Mouse (Mus musculus): Measurements from ENCODE around the gene Net1. TPM values are rescaled to one million over a fixed set of nuclear protein-coding genes. Genes with fewer than 3 reads are reported as not detected.
"Not testable (repeated sequence)": the region's sequence is repeated elsewhere in the genome, so short reads cannot be mapped to it uniquely, and the experiment has no call there.

Net1 gene
- total RNA-seq (2015) (34.2 and 37.4 TPM in 2 replicates), total RNA-seq (2017) (83.5 and 102 TPM in 2 replicates)

DNA sequence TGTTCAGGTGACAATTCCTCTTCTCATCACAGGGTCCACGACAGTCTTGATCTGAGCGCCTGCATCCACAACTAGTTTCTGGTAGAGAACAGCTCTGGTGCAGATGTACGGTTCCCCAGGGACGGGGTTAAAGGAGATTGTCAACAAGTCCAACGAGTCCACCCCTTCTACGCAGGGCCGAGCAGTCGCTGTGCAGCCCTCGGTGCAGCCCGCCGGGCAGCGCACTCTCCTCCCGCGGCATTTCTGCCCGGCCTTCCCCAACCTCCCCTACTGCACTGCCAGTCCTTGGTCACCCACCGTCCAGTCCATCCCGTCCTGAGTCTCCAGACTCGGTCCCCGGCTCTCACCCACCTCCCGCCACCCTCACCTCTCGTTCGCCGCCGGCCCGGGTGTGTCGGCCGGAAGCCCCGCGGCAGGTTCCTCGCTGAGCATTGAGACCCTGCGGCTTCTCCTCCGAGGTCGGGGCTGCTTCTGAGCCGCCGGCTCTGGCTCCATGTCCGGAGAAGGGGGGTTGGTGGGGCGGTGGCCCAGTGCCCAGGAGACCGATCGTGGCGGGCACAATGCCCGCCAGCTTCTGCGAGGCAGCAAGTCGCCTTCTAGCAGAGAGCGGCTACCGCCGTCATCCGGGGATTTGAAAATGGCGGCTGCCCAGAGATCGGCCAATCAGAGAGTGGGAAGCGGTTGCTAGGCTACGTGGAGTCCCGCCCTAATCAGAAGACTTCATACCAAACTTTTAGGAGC is at the start of gene Net1, which contains the start of gene Tubal3:
Net1 (minus strand) TSS at position 650 of the 741 bp plus-strand sequence.
Tubal3 (plus strand) TSS at position 704 of the 741 bp plus-strand sequence.
- ATAC-seq (replicated peaks; ENCODE audit: poor library complexity), result peak; percentile 97

DNA sequence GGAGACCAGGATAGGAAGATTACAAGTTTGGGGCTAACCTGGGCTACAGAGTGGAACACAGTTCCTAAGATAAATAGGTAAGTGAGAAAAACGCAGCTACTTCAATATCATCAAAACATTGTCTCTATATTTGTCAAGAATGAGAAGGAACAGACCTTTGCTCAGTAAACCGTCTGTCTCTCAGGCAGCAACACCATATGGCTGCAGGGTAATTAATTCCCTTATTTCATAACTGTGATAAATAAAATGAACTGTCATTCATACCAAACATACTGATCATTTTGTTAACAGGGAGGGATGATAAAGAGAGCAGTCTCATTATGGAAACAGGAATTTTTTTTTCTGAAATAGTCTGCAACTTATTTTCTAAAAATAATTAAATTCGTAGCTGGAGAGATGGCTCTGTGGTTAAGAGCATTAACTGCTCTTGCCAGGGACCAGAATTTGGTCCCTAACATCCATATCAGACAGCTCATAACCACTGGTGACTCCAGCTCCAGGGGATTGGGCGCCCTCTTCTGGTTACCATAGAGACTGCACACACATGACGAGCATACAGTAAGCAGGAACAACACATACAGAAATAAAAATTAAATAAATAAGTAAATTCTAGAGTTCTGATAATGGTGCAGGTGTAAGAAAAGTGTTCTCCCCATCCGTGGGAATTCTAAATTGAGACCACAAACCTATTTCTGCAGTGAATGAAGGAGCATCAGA is 33.3 kb upstream of the Net1 start:
- peak; percentile 69; the same call in 1 of the 2 replicates for ATAC-seq (replicated peaks; ENCODE audit: poor library complexity)

DNA sequence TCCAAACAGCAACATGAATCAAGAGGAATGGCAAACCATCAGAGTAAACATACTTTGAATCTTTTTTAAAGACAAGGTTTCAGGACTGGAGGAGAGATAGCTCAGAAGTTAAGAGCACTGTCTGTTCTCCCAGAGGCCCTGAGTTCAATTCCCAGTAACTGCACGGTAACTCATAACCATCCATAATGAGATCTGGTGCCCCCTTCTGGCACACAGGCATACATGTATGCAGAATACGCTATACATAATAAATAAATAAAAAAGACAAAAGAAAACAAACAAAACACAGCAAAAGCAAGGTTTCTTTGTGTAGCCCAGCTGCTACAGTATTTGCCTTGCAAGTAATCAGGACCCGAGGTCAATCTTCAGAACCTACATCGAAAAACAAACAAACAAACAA is 31.5 kb upstream of the Net1 start:
- ATAC-seq (replicated peaks; ENCODE audit: poor library complexity), result no peak

DNA sequence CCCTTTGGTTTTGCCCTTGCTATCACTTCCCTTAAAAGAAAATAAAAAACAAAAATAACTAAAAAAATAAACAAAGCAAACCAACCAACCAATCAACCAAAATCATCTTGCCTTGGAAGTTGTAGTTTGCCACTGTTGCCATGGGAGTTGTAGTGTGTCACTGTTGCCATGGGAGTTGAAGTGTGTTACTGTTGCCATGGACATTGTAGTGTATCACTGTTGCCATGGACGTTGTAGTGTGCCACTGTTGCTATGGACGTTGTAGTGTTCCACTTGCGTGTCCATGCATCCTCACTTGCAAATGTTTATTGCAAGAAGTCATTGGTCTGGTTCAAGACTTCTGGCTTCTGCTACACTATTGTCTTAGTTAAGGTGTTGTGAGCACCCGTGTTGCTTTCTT is 29.2 kb upstream of the Net1 start:
- ATAC-seq (replicated peaks; ENCODE audit: poor library complexity), result no peak

DNA sequence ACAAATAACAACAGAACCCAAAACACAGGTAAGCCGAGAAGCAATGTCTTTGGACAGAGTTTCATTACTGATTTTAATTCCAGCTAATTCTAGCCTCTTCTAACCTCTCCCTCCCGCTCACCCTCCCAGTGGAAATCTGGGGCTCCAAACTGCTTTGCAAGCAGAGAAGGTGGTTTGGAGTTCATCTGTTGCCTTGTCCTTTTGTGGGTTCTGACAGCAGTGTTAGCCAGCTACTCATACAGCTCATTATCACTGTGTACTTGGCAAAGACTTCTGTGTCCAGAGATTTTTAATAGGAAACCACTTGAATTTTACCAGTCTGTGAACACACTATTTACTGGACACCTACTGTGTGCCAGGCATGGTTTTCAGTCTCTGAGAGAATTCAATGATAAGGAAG is 27.2 kb upstream of the Net1 start, which contains the start of gene Ucn3:
Ucn3 (minus strand) TSS at position 101 of the 400 bp plus-strand sequence.
- ATAC-seq (replicated peaks; ENCODE audit: poor library complexity), result no peak

DNA sequence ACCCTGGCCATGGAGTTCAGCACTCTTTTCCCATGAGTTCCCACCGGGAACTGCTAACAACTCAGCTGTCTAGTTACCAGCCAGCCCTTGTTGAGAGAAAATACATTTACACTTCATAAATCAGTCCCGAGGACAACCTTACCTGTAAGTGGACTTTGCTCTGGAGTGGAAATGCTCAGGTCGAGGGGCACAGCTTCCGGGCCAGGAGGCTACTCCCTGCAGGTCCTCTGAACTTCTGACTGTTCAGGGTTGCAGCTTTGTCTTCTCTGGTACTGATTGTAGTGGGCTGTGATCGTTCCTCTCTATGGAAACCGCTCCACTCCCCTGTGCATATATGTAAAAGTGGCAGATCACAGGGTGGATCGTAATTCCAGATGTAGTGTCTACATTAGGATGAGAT is 26.7 kb upstream of the Net1 start:
- no peak for ATAC-seq (replicated peaks; ENCODE audit: poor library complexity)

DNA sequence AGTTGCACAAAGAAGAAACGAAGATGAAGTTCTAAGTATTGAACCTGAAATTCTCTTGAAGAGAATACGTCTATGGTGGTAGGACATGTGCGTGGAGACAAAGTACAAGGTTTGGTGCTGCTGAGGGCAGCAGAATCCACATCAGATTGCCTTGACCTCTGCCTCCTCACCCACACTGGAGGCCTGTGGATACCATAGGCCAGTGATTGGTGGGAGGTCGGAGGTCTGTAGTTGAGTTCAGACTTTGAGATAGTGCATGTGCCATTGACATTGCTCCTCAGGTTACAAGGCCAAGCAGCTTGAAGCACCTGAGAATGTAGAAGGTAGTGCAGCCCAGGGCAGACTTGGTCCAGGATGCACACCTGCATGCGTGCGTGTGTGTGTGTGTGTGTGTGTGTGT is 8.0 kb upstream of the Net1 start:
- no peak for ATAC-seq (replicated peaks; ENCODE audit: poor library complexity)

DNA sequence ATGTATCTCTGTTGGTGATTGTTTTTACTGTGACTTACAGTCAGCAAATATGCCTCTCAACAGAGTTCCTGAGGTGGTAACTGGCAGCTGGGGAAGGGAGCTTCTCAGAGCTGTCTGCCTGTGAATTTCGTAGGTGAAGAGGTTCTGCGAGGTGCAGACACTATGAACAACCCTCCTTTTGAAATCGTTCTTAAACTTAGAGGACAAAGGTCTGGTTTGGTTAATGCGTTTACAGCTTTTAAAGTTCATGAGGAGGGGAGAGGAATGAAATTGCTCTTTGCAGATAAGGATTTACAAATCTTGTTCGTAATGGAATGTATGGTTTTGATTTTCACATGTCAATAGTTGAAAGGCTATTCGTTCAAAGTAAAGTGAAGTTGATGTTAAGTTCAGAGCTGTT is 7.6 kb upstream of the Net1 start:
- no peak for ATAC-seq (replicated peaks; ENCODE audit: poor library complexity)

DNA sequence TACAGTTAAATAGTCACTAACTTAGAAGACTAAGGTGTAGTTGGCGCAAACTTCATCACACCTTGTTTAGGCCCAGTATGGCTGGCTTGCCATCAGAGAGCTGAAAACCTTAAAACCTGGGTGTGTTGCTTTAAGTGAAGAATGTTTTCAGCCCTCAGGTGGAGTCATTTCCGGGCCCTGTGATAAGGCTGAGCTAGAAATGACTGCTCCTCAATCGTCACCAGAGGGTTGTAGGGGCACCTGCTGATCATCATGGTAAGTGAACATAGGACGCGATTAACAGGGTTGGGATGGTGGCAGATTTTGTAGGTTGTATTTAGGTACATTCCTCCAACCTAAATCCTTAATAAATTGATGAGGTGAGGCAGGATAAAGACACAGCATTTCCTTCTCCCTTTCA is 6.5 kb upstream of the Net1 start:
- ATAC-seq (replicated peaks; ENCODE audit: poor library complexity), result no peak

DNA sequence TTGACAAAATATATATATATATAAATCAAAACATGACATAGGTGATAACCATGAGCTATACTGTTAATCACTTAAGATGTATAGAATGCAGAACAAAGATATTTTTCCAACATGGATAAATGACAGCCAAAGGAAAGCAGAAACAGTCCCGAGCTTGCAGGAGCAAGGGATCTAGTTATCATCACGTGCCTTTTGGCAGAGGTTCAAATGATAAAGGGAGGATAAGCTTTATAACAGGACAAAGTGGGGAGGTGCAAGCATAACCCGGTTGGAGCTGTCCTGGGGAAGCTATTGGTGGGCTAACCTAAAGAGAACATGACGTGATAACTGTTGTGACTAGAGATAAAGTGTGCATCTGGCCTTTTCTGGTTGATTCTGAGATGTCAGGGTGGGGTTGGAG is 4.5 kb downstream of the Net1 start:
- no peak for ATAC-seq (replicated peaks; ENCODE audit: poor library complexity)

DNA sequence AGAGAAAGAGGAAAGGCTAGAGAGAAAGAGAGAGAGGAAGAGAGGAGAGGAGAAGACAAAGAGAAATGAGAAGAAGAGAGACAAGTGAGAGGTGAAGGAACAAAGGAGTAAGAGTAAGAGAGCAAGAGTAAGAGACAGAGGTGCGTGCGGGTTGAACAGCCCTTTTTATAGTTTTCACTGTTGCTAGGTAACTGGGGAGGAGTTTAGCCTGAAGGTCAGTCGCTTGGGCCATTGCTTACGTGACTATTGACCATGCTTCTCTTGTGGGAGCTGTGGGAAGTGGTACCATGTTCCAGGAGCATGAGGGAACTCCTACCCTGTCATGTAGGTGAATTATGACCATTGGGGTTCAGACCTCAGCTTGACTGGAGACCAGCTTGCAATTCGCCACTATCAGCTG is 7.7 kb downstream of the Net1 start:
- ATAC-seq (replicated peaks; ENCODE audit: poor library complexity), result no peak

DNA sequence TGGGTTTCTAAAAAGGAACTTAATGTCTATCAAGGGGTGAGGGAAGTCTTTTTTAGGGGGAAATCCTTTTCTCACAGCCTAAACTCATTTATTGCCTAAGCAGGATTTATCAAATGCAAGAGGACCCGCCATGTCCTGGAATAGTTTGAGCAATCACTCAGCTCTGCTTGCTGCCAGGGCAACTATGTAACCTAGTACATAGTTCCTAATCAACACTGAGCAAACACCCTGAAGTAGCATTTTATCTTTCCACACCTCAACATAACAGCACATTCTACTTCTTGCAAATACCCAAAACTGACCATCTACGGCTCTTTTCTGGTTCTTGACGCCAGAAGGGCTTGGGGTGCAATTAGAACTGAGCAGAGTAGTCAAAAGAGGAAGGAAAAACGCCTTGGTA is 9.8 kb downstream of the Net1 start:
- peak; percentile 79 for ATAC-seq (replicated peaks; ENCODE audit: poor library complexity)

DNA sequence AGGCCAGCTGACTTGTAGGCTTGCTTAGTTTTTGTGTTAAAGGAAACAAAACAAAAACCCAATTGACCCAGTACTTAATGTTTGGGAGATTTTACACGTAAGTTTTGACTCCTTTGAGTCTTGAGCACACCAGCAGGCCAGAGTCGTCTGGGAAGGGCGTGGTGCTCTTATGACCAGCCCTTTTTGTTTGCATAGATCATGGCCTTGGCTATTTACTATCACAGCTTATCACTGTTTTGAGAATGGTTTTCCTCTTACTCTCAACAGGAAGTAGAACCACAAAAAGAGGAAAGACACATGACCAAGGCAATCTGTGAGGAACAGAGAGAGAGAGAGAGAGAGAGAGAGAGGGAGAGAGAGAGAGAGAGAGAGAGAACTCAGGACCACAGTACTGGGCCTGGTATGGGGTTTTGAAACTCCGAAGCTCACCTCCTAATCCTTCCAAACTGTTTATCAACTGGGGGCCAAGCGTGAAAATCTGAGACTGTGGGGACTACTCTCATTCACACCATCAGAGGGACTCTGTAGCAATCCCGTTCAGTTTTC is 10.8 kb downstream of the Net1 start:
- peak; percentile 26; the same call in 1 of the 2 replicates for ATAC-seq (replicated peaks; ENCODE audit: poor library complexity)

DNA sequence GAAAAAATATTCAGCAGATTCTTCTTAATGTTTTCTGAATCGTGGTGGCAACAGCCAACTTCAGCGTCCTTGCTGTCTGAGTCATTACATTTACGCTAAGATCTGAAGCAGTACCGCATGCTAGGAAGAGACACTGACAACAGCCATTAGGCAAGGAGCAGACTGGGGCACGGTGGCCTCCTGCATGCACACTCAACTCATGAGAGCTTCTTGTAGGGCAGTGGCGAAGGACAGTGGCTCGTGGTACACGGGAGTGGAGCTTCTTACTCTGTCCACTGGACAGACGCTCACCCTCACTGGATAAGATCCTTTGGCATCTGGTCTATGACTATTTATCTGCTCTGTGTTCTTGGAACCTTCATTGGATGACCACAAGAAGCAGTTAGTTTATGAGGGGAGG is 18.7 kb downstream of the Net1 start:
- no peak for ATAC-seq (replicated peaks; ENCODE audit: poor library complexity)

DNA sequence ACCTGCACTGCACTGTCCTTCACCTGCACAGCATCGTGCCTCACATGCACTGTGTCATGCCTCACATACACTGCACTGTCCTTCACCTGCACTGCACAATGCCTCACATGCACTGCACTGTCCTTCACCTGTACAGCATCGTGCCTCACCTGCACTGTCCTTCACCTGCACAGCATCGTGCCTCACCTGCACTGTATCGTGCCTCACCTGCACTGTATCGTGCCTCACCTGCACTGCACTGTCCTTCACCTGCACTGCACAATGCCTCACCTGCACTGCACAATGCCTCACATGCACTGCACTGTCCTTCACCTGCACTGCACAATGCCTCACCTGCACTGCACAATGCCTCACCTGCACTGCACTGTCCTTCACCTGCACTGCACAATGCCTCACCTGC is 19.8 kb downstream of the Net1 start:
- not testable (repeated sequence) for ATAC-seq (replicated peaks; ENCODE audit: poor library complexity)

DNA sequence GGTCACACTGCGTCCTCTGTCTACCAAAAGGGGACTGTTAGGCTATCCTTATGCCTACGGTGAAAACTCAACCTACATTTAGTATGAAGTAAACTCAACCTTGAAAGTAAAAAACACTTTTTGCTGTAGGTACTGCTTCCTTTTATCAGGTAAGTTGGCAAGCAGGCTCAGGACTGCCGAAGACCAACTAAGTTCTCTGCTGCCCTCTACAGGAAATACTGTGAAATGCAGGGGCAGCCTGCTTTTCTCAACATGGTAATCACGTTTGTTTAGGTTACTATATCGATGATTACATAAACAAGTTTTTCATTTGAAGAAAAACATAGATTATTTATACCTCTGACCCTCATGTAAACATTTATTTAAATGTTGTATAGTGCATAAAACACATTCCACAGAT is 21.1 kb downstream of the Net1 start:
- peak; percentile 53 for ATAC-seq (replicated peaks; ENCODE audit: poor library complexity)

DNA sequence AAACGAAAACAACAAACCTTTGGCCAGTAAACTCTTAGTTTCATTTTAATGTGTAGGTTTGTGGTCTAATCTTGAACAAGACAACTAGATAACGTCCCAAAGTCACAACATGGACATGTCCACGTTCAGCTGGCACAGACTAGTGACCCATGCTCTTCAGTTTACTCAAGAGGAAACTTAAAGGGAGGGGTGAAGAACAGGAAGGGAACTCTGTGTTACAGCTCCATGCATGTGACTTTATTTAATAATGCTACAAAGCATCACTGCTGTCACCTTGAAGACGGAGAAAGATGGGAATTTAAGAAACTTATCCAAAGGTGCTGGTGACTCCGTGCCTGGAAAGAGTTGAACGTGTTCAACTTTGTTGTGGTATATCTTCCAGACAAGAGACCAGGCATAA is 22.0 kb downstream of the Net1 start:
- ATAC-seq (replicated peaks; ENCODE audit: poor library complexity), result no peak

DNA sequence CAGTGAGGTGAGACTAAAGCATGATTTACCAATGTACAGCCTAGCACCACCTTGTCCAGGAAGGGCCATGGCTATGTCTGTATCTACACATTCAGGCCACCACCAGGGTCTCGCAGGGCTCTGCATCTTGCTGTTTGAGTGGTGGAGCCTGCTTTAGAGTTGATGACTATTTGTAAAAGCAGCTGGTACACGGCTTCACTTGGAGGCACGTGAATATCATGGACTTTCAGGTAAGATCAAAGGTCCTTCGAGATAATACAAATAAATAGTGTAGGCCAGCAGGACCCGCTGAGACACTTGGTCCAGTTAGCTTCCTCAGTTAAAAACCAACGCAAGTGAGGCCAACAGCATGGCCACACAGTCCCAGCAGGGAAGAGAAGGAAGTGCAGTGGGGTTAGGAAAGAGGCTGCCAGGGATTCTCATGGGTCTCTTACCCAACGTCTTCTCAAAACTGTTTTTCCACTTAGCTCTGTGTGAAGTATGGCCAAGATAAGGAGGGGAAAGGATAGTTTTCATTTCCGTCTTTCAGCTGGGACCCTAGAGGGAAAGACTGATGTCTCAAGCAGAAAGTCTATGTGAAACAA is 22.5 kb downstream of the Net1 start:
- ATAC-seq (replicated peaks; ENCODE audit: poor library complexity), result peak; percentile 49

DNA sequence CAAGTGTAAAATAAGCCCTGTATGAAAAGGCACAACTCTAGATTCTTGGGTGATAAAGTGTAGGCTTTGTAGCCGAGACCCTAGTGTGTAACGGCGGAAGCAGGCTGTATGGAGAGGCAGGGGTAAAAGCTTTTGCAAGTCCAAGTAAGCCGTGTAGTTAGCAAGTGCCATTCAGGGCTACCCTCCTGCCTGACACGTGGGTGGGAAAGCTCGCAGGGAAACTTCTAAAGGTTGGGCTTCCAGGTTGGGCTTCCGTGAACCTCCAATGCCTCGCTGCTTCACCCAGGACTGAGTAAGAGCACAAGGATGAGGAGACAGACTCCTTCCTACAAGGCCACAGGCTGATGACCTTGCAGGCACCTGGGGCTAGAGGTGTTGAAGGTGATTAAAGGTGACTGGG is 23.5 kb downstream of the Net1 start:
- ATAC-seq (replicated peaks; ENCODE audit: poor library complexity), result no peak

DNA sequence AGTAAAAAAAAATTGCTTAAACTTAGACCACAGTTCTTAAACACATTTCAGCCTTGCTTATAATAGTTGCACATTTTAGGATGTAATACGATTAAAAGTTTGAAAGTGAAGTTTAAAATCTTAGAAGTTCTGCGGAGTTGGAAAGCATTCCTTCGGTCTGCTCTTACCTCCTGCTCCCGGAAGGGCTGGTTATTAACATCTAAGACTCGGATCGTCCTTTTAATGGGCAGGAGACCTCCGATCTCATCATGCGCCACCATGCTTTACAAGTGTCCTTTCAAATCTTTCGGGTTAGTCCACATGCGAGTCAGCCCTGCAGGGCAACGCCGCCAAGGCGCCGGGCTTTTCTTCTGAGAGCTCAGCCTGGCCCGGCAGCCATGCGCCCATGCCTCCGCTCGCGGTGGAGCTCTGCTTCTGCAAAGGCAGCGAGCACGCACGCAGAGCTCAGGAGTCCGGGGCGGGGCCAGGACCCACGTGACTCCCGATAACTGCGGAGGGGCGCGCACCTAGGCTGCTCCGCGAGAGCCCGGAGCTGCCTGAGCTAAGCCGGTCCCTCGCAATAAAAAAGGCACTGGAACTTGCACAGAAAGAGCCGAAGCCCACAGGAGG is 24.8 kb downstream of the Net1 start:
- ATAC-seq (replicated peaks; ENCODE audit: poor library complexity), result peak; percentile 85

DNA sequence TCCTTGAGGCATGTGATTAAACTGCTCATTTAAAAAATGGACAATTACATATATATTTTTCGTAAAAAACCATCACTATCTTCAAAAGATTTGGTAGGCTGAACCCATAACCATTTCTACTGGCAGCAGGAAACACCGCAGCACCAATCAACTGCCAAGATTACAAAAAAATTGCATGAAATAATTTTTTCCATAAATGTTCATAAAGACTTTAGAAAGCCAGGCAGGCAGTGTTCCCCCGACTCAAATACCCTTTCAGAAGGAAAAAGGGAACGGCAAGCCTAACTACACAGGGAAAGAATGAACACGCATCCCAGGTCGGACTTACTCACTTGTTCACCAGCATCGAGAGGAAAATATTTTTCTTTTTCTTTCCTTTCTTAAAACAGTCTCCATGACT is 25.4 kb downstream of the Net1 start:
- no peak for ATAC-seq (replicated peaks; ENCODE audit: poor library complexity)

All from megakaryocyte progenitor cell, adult 5-6 weeks (primary cell).